Mouse (Mus musculus) liver, embryonic 14.5 days (tissue): Measurements from ENCODE around the gene Mafb.

ENCODE experiments used
- CTCF ChIP-seq: IDR thresholded peaks from 2 replicates; pipeline ENCODE4 v1.5.1; 2016; ENCODE audit warnings: antibody characterized with exemption, low read depth, control low read depth
- EP300 ChIP-seq: IDR thresholded peaks from 2 replicates; pipeline ENCODE4 v1.6.1; 2016; ENCODE audit warnings: antibody characterized with exemption, low read depth

DNA sequence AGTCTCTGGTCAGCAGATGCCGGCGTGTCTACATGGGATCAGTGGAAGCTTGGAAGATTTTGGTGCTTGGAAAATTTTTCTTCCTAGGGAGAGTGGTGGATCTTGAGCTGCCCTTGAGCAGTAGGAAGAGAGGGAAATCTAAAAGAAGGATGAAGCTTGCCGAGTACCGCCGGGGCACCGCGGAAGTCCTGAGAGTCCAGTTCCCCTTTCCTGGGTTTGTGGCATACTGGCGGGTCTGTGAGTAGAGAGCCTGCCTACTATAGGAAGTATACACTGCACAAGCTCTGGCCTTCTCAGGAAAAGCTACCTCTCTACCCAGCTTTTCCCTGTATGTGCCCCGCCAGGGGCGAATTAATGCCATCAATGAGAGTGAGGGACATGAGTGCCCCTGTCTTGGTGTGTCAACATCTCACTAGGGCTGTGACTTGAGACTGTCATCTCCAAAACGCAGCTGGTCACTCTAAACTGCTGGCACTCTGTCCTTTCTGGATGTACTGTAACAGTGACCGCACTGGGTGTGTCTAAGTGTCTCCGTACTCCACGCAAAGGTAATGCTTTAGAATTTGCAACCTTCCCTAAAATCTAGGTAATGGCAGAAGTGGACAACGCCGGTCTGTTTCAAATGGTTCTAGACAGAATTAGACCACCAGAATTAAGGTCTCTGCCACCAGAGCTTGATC lies 5.3 kb downstream of the Mafb start:
- TF ChIP-seq CTCF = no peak
- TF ChIP-seq EP300 = no peak
